Mouse (Mus musculus): ENCODE data around the gene Xrcc6. TPM values are rescaled to one million over a fixed set of nuclear protein-coding genes. Genes with fewer than 3 reads are reported as not detected.

The Xrcc6 gene
- total and polyA plus RNA-seq, 3 experiments, result 18.6 to 24.3 (median 18.9) TPM

GRCm38 (mm10) chr15:81943176-81943749 lies 44.4 kb upstream of the Xrcc6 start:
- TF ChIP-seq EP300 (IDR thresholded peaks at IDR 0.05; ENCODE audit: insufficient read depth, low read depth, low read length) (no peak), CTCF (IDR thresholded peaks at IDR 0.05) (no peak), POLR2A (IDR thresholded peaks at IDR 0.05; ENCODE audit: insufficient read depth, low read depth, low read length) (no peak)
- no peak overlapping the region for H3K9ac ChIP-seq (ENCODE audit: low read depth, low read length)
- H3K27ac ChIP-seq, result no peak overlapping the region
- 43% methylated on average over 9 of the region's 9 CpGs for WGBS
- DNase-seq, result no peak
- H3K4me3 ChIP-seq, result no peak overlapping the region
- no peaks in the 10 kb centered on the region for H3K79me2 ChIP-seq (replicated peaks; ENCODE audit: control insufficient read depth, insufficient read depth, low read length)
- no peaks in the 10 kb centered on the region for H3K36me3 ChIP-seq (ENCODE audit: control insufficient read depth, insufficient read depth, low read length)
- H3K4me1 ChIP-seq (ENCODE audit: control insufficient read depth, insufficient read depth, low read length), result peaks cover 4% of the 10 kb centered on the region; the same call in 1 of the 2 replicates
- intact Hi-C loops (cut with DNase I), result no loop called here
- H3K27me3 ChIP-seq (ENCODE audit: control insufficient read depth, insufficient read depth, low read length), result no peaks in the 10 kb centered on the region

GRCm38 (mm10) chr15:81949076-81949475 lies 38.6 kb upstream of the Xrcc6 start:
- no peaks in the 10 kb centered on the region for H3K27me3 ChIP-seq (ENCODE audit: control insufficient read depth, insufficient read depth, low read length)
- 79% methylated on average over 10 of the region's 10 CpGs for WGBS
- intact Hi-C loops (cut with DNase I), result no loop called here

GRCm38 (mm10) chr15:81949476-81950131 lies 38.0 kb upstream of the Xrcc6 start:
- Histone ChIP-seq H3K27me3 (ENCODE audit: control insufficient read depth, insufficient read depth, low read length) (no peaks in the 10 kb centered on the region), H3K36me3 (ENCODE audit: control insufficient read depth, insufficient read depth, low read length) (no peaks in the 10 kb centered on the region), H3K27ac (no peak overlapping the region), H3K4me3 (no peak overlapping the region), H3K9ac (ENCODE audit: low read depth, low read length) (no peak overlapping the region), H3K4me1 (ENCODE audit: control insufficient read depth, insufficient read depth, low read length) (no peaks in the 10 kb centered on the region), H3K79me2 (replicated peaks; ENCODE audit: control insufficient read depth, insufficient read depth, low read length) (no peaks in the 10 kb centered on the region)
- intact Hi-C loops (cut with DNase I), result no loop called here
- WGBS, result 78% methylated on average over 11 of the region's 11 CpGs
- TF ChIP-seq POLR2A (IDR thresholded peaks at IDR 0.05; ENCODE audit: insufficient read depth, low read depth, low read length) (no peak), CTCF (IDR thresholded peaks at IDR 0.05) (no peak), EP300 (IDR thresholded peaks at IDR 0.05; ENCODE audit: insufficient read depth, low read depth, low read length) (no peak)
- no peak for DNase-seq

More at GRCm38 (mm10) chr15:81949076-81949475, 38.6 kb upstream of the Xrcc6 start:
- Histone ChIP-seq H3K36me3 (ENCODE audit: control insufficient read depth, insufficient read depth, low read length) (no peaks in the 10 kb centered on the region), H3K4me1 (ENCODE audit: control insufficient read depth, insufficient read depth, low read length) (no peaks in the 10 kb centered on the region), H3K79me2 (replicated peaks; ENCODE audit: control insufficient read depth, insufficient read depth, low read length) (no peaks in the 10 kb centered on the region), H3K4me3 (no peak overlapping the region), H3K9ac (ENCODE audit: low read depth, low read length) (no peak overlapping the region), H3K27ac (no peak overlapping the region)
- DNase-seq, result no peak
- no peak for TF ChIP-seq EP300 (IDR thresholded peaks at IDR 0.05; ENCODE audit: insufficient read depth, low read depth, low read length)
- no peak for TF ChIP-seq POLR2A (IDR thresholded peaks at IDR 0.05; ENCODE audit: insufficient read depth, low read depth, low read length)
- TF ChIP-seq CTCF (IDR thresholded peaks at IDR 0.05), result no peak

GRCm38 (mm10) chr15:81950716-81951115 lies 36.9 kb upstream of the Xrcc6 start:
- WGBS, result 91% methylated on average over 5 of the region's 5 CpGs
- no peak overlapping the region for H3K27ac ChIP-seq
- no peaks in the 10 kb centered on the region for H3K79me2 ChIP-seq (replicated peaks; ENCODE audit: control insufficient read depth, insufficient read depth, low read length)
- no peak overlapping the region for H3K4me3 ChIP-seq
- TF ChIP-seq EP300 (IDR thresholded peaks at IDR 0.05; ENCODE audit: insufficient read depth, low read depth, low read length), result no peak
- no peak for TF ChIP-seq POLR2A (IDR thresholded peaks at IDR 0.05; ENCODE audit: insufficient read depth, low read depth, low read length)
- TF ChIP-seq CTCF (IDR thresholded peaks at IDR 0.05), result no peak
- no peak for DNase-seq
- no peaks in the 10 kb centered on the region for H3K4me1 ChIP-seq (ENCODE audit: control insufficient read depth, insufficient read depth, low read length)
- H3K36me3 ChIP-seq (ENCODE audit: control insufficient read depth, insufficient read depth, low read length), result no peaks in the 10 kb centered on the region
- no peak overlapping the region for H3K9ac ChIP-seq (ENCODE audit: low read depth, low read length)
- intact Hi-C loops (cut with DNase I), result no loop called here
- H3K27me3 ChIP-seq (ENCODE audit: control insufficient read depth, insufficient read depth, low read length), result no peaks in the 10 kb centered on the region

GRCm38 (mm10) chr15:81951159-81951558 lies 36.5 kb upstream of the Xrcc6 start:
- 89% methylated on average over 9 of the region's 9 CpGs for WGBS

GRCm38 (mm10) chr15:81952310-81952709 lies 35.3 kb upstream of the Xrcc6 start:
- H3K27me3 ChIP-seq (ENCODE audit: control insufficient read depth, insufficient read depth, low read length), result no peaks in the 10 kb centered on the region
- TF ChIP-seq EP300 (IDR thresholded peaks at IDR 0.05; ENCODE audit: insufficient read depth, low read depth, low read length), result no peak
- no peak for TF ChIP-seq CTCF (IDR thresholded peaks at IDR 0.05)
- TF ChIP-seq POLR2A (IDR thresholded peaks at IDR 0.05; ENCODE audit: insufficient read depth, low read depth, low read length), result no peak
- intact Hi-C loops (cut with DNase I), result no loop called here

More at GRCm38 (mm10) chr15:81951159-81951558, 36.5 kb upstream of the Xrcc6 start:
- intact Hi-C loops (cut with DNase I), result no loop called here
- Histone ChIP-seq H3K4me1 (ENCODE audit: control insufficient read depth, insufficient read depth, low read length) (no peaks in the 10 kb centered on the region), H3K36me3 (ENCODE audit: control insufficient read depth, insufficient read depth, low read length) (no peaks in the 10 kb centered on the region), H3K27ac (no peak overlapping the region), H3K27me3 (ENCODE audit: control insufficient read depth, insufficient read depth, low read length) (no peaks in the 10 kb centered on the region), H3K9ac (ENCODE audit: low read depth, low read length) (no peak overlapping the region), H3K79me2 (replicated peaks; ENCODE audit: control insufficient read depth, insufficient read depth, low read length) (no peaks in the 10 kb centered on the region), H3K4me3 (no peak overlapping the region)
- DNase-seq, result no peak
- no peak for TF ChIP-seq CTCF (IDR thresholded peaks at IDR 0.05)

More at GRCm38 (mm10) chr15:81952310-81952709, 35.3 kb upstream of the Xrcc6 start:
- no peaks in the 10 kb centered on the region for H3K4me1 ChIP-seq (ENCODE audit: control insufficient read depth, insufficient read depth, low read length)
- DNase-seq, result no peak
- H3K79me2 ChIP-seq (replicated peaks; ENCODE audit: control insufficient read depth, insufficient read depth, low read length), result no peaks in the 10 kb centered on the region
- H3K4me3 ChIP-seq, result no peak overlapping the region
- H3K36me3 ChIP-seq (ENCODE audit: control insufficient read depth, insufficient read depth, low read length), result no peaks in the 10 kb centered on the region
- 92% methylated on average over 4 of the region's 4 CpGs for WGBS
- H3K27ac ChIP-seq, result no peak overlapping the region
- no peak overlapping the region for H3K9ac ChIP-seq (ENCODE audit: low read depth, low read length)

All from heart, adult 2 months (tissue).